Mouse (Mus musculus) retina, postnatal 7 days (tissue): Measurements from ENCODE around the gene Rufy4.

Experiments used
- DNase-seq: peaks from one replicate; pipeline ENCODE4 v3.0.0-alpha.2; 2012; ENCODE audit warnings: low read depth, low spot score

The Rufy4 gene

DNA sequence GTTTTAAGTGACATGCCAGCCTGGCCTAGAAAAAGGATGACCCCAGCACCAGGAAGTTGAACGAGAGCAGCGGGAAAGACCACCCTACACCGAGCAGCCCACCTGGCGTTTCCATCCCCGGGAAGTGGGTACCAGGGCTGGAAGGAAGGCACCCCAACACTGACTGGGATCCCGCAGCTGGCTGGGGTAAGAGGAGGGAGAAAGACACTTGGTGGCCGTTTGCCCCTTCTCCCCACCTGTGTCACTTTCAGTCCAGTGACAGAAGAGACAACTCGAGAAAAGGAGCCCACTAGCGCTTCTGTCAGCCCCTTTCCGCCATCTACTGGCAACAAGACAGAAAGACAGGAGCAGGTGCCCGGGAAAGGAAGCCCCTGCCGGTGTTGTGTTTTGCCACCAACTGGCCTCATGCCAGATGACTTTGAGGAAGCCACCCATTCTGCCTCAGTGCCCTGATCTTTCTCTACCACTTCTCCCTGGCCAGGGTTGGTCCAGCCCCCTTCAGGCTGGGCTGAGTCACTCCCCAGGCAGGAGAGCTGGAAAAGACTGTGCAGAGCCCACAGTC, at the start of gene Rufy4:
Gene Rufy4 (plus strand): TSS at position 551 of the 562 bp plus-strand sequence.
- DNase-seq, result peak; percentile 70

DNA sequence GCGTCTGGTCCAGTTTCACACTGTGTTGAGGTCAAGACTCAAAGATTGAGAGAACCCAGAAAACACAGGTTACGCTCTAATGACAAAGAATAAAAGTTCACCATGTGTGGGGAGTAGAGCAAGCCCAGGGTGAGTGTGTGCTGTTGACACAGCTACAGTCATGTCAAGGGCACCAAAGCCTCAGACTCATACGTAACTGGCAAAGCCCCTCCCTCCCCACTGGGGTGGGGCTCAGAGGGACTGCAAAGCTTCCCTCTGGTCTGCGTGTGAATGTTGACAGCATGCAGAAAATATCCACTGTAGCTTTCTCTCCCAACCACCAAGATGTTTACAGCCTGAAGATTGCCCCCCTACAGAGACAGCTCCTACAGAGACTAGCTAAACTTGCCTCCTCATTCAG, 49.1 kb upstream of the Rufy4 start:
- DNase-seq, result no peak

DNA sequence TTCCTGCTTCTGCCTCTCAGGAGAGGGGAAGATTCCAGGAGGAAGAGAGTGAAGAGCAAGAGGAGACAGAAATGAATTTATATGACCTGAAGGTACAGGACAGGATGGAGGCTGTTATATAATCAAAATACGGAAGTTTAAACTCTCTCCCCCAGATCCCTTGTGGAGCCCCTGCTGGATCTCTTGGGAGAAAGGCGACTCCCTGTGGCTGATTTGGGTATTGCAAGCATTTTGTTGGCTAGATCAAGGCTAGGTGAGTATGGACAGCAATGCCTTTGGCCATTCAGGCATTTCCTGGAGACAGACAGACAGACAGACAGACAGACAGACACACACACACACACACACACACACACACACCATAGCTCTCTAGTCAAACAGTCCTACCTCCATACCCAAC, 48.0 kb upstream of the Rufy4 start:
- peak; percentile 47 for DNase-seq

DNA sequence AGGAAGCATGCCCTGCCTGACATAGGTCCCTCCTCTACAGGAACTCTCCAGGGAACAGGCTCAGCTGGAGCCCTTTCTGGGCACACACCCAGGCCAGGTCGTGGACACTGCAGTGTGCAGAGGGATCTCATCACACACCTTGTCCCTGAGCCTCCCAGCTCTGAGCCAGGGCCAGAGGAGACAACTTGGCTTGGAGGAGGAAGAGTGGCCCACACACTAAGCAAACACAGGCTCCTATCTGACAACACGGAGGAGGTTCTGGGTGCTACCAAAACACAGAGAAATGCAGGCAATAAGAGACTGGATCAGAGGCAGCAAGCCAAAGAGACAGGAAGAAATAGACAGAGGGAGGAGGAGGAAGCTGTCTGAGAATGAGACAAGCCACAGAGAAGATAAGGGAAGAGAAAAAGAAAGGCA, 43.8 kb upstream of the Rufy4 start:
- no peak for DNase-seq

- DNase-seq, result peak; percentile 30
Measured at GRCm38 (mm10) chr1:74082841-74083463, 42.4 kb upstream of the Rufy4 start.

GRCm38 (mm10) chr1:74084065-74084705, 41.2 kb upstream of the Rufy4 start:
- DNase-seq, result no peak

DNA sequence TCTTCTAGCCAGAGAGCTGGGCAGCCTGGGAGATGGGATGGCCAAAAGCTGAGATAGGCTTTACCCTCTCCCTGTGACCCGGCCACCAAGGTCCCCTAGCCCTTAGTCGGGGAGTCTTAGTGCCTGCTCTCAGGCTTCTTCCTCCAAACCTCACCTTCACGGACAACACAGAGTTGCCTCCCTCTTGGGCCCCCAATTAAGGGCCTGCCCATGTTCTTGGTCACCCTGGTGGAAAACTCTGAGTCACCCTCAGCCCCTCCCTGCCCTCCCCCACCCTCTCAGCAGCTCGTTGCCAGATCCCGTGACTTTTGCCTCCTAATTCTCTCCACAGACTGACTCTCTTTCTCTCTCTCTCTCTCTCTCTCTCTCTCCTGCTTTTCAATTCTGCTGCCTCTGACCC, 40.6 kb upstream of the Rufy4 start:
- DNase-seq, result no peak

GRCm38 (mm10) chr1:74085566-74085965, 39.8 kb upstream of the Rufy4 start:
- no peak for DNase-seq

- no peak for DNase-seq
Measured at GRCm38 (mm10) chr1:74088569-74088968, 36.8 kb upstream of the Rufy4 start.

DNA sequence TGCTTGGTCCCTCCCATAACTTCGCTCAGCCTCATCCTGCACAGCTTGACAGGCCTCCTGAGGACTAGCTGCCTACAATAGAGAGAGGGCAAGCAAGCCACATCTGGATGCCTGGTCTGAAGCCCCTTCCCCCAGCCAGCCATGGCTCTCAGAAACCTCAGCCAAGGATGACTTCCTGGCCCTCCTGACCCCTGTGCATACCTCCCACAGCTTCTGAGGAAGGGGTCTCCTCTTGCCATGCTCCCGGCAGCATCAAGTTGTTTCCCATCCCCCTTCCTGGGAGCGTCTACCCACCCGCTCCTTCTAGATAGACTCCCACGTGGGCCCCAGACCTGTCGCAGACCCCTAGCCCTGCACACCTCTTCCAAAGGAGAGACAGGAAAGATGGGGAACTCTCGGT, 35.0 kb upstream of the Rufy4 start:
- no peak for DNase-seq

DNA sequence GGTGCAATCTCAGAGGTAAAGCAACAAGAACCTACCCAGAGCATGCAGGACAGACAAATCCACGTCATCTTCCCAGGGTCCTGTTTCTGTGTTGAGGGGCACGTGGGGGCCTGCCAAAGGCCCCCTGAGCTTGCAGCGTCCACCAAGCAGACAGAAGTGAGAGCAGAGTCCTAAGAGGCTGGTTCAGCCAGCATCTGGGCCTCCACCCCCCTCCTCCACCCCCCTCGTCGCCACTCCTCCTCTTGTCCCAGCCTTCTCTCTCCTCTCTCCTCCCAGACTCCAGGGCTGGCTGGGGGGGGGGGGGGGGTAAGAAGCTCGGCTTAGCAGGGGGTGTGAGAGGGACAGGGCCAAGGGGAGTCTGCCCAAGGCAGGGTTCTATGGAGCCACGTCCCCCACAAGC, 34.2 kb upstream of the Rufy4 start:
- DNase-seq, result no peak

GRCm38 (mm10) chr1:74091611-74092224, 33.6 kb upstream of the Rufy4 start:
- no peak for DNase-seq

DNA sequence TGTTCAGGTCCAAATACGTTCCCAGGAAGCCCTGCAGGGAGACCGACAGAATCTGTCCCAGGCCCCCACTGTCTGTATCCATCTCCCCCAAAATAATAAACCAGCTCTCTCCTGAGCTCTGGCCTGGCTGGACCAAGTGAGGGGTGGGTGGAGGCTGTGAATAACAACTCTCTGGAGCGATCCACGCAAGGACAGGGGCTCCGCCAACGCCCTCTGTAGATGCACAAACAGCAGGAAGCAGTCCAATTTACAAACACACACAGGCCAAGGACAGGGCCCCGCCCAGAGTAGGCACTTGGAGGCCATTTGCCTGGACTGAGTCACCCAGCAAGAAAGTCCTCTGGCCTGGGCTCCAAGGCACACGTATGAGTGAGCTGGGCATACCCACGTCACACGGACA, 33.1 kb upstream of the Rufy4 start:
- no peak for DNase-seq

- DNase-seq, result no peak
Measured at GRCm38 (mm10) chr1:74093447-74093846, 31.9 kb upstream of the Rufy4 start.

- no peak for DNase-seq
Measured at GRCm38 (mm10) chr1:74094497-74095270, 30.7 kb upstream of the Rufy4 start.

GRCm38 (mm10) chr1:74095296-74095695, 30.0 kb upstream of the Rufy4 start:
- no peak for DNase-seq

DNA sequence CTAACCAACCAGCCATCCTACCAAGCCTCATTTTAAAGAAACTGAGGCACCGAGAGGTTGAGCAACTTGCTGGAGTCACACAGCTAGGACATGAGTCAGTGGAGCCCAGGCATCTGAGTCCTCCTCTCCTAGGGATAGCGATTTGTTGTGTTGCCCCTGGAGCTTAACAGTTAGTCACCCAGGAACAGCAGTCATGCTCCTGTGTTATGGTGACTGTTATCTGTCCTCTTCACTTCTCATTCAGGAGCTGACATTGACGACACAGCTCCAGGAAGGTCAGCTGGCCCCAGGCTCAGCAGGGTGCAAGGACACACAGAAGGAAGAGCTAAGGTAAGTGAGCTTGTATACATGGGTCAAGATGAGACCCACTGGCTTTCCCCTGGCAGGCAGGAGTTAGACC, 29.6 kb upstream of the Rufy4 start:
- no peak for DNase-seq

DNA sequence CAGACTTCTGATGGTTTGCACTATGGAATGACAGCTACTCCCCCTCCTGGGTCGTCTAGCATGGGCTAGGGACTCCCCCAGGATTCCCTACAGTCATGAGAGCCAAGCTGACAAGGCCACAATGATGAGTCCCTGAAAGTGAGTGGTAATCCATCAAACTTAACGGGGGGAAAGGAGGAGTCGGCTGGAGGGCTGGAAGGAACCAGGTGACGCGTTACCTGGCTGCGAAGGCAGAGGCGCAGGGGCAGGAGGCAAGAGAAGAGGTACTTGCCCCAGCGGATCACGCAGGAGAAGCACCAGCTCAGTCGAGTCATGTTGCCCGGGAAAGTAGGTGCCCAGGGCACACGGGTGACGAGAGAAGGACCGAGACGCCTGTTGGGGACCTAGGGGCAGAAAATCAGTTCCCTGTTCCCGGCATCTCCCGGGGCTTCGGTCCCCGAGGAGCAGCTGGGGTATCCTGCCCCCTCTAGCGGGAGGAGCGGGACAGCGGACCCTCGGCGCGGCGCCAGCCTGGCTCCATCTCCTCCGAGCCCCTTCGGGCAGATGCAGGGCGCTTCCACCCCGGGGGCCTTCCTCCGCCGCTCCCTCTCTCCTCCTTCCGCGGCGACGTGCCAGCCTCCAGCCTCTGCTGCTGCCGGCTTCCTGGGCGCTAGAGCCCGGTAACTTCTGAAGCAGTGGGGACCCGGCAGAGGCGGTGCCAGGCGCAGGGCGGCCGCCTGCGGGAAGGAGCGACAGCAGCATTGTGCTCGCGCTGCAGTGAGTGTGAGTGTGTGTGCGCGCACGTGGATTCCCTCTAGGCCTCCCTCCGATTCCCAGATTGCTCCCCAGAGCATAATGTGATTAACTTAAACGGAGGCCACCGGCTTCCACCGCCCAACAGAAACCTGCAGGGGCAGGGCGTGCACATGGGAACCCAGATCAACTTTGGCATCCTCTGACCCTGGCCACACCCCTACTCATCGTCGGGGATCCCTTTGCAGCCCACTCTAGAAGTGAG, 27.0 kb upstream of the Rufy4 start:
- no peak for DNase-seq

DNA sequence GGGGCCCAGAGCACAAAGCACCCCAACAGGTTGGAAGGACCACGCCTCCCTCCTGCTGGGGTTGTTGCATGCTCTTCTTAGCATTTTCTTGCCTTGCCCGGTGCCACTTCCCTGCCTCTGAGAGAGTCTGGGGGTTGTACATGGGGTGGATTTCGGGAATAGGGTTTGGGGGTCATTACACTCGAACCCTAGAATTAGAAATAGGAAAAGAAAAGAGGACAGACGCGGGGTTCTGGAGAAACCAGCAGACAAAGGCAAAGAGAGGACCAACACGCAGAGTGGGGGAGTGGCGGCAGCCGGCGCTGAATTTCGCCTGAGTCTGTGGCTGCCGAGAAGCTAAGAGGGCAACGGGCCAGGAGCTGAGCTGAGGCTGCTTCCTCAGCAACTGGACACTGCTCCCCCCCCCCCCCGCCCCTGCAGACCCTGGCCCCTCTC, 26.3 kb upstream of the Rufy4 start:
- DNase-seq, result no peak

GRCm38 (mm10) chr1:74103654-74104353, 21.5 kb upstream of the Rufy4 start:
- DNase-seq, result no peak
